Mouse (Mus musculus): Measurements from ENCODE around the gene Gtpbp8. TPM values are rescaled to one million over a fixed set of nuclear protein-coding genes. Genes with fewer than 3 reads are reported as not detected.
A peak's percentile ranks its signal among the peaks of the same experiment; 100 is the strongest.

The Gtpbp8 gene
- polyA plus RNA-seq, 2 experiments, result 12.5 to 27.2 TPM

DNA sequence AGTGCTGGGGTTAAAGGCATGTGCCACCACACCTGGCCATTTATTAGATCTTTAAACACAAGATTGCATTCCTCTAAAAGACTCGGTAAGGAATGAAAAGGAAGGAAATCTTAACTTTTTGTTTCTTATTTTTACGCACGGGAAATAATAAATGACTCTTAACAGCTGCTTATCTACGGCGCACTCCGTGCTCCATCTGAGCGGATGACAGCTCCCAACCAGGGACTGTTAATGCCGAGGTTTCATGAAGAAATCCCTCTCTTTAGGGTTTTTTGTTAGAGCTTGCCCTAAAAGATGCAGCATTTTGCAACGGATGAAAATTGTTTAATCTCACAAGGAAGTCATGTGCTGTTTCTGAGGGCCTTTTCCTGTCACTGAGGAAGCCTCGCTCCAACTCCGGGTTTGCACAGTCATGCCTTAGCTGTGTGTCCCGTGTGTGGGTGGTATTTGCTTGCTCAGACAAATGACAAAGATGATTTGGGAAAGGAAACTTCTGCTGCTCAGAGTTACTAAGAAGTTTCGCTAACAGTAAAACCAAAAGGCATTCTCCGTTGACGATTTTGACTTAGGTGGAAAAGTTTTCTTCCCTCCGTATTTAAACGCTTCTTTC is 32.5 kb upstream of the Gtpbp8 start:
- H3K4me2 ChIP-seq (replicated peaks; ENCODE audit: low read depth, low read length, severe bottlenecking), result no peak overlapping the region

DNA sequence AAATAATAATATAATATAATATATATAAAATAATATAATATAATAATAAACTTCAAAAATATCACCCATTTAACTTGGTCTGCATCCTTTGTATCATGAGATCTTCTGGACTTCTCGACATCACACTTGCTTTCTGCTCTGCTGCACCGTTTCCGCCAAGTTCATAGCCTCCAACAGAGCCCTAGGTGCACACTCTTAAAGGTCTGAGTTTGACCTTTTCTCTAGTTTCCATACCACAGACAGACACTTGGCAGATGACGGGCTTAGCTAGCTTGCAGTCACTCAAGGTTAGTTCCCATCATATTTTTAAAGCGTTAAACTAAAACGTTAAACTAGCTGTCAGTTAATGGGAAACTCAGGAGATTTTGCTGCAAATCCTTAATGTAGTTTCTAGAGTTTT is 28.0 kb upstream of the Gtpbp8 start:
- no peaks in the 10 kb centered on the region for H3K9me3 ChIP-seq (ENCODE audit: control insufficient read depth, low read length)
- no peak overlapping the region for H3K4me2 ChIP-seq (replicated peaks; ENCODE audit: low read depth, low read length, severe bottlenecking)
- TF ChIP-seq POLR2A (IDR thresholded peaks at IDR 0.05; ENCODE audit: borderline replicate concordance, extremely low read depth, insufficient read depth, insufficient read length), result no peak
- no peaks in the 10 kb centered on the region for H3K36me3 ChIP-seq (ENCODE audit: control insufficient read depth, insufficient read depth, low read length)
- H3K27me3 ChIP-seq (ENCODE audit: control insufficient read depth, insufficient read depth, low read length), result no peaks in the 10 kb centered on the region
- H3K27ac ChIP-seq (replicated peaks; ENCODE audit: low read depth, low read length), result no peak overlapping the region
- no peak overlapping the region for H3K9ac ChIP-seq (ENCODE audit: low read depth, low read length, severe bottlenecking)
- DNase-seq (ENCODE audit: low spot score), result no peak
- H3K4me3 ChIP-seq (replicated peaks; ENCODE audit: low read length), result no peak overlapping the region
- no peaks in the 10 kb centered on the region for H3K4me1 ChIP-seq (ENCODE audit: control insufficient read depth, insufficient read depth, low read length)
- ATAC-seq (ENCODE audit: low FRiP score, low read depth), result no peak
- WGBS, result 77% methylated on average over 6 of the region's 6 CpGs

More for the DNA sequence above, 32.5 kb upstream of the Gtpbp8 start:
- no peak for TF ChIP-seq POLR2A (IDR thresholded peaks at IDR 0.05; ENCODE audit: borderline replicate concordance, extremely low read depth, insufficient read depth, insufficient read length)
- 61% methylated on average over 17 of the region's 17 CpGs for WGBS
- no peak for DNase-seq (ENCODE audit: low spot score)
- Histone ChIP-seq H3K4me1 (ENCODE audit: control insufficient read depth, insufficient read depth, low read length) (no peaks in the 10 kb centered on the region), H3K9me3 (ENCODE audit: control insufficient read depth, low read length) (no peaks in the 10 kb centered on the region), H3K27ac (replicated peaks; ENCODE audit: low read depth, low read length) (no peak overlapping the region), H3K4me3 (replicated peaks; ENCODE audit: low read length) (no peak overlapping the region), H3K27me3 (ENCODE audit: control insufficient read depth, insufficient read depth, low read length) (no peaks in the 10 kb centered on the region), H3K9ac (ENCODE audit: low read depth, low read length, severe bottlenecking) (no peak overlapping the region), H3K36me3 (ENCODE audit: control insufficient read depth, insufficient read depth, low read length) (no peaks in the 10 kb centered on the region)
- no peak for ATAC-seq (ENCODE audit: low FRiP score, low read depth)

DNA sequence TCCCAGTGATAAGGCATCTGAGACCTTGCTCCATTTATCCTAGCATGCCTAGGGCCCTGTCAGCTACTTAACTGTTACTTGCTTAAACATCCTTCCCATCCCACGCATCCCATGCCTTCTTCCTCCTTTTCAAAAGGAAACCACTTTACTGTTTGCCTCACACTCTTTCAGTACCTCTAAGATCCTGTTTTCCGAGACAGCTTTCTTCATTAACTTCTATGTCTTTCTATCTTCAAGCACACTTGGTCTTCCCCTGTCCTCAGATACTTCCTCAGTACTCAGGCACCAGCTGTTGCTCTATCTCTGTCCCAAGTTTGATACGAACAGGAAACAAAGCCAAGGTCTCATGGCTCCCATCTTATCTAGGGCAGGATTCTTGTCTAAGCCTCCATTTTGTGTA is 27.5 kb upstream of the Gtpbp8 start:
- DNase-seq (ENCODE audit: low spot score) (no peak), ATAC-seq (ENCODE audit: low FRiP score, low read depth) (no peak)
- WGBS, result 87% methylated on average over 3 of the region's 3 CpGs
- no peak overlapping the region for H3K9ac ChIP-seq (ENCODE audit: low read depth, low read length, severe bottlenecking)
- H3K4me2 ChIP-seq (replicated peaks; ENCODE audit: low read depth, low read length, severe bottlenecking), result no peak overlapping the region
- no peaks in the 10 kb centered on the region for H3K27me3 ChIP-seq (ENCODE audit: control insufficient read depth, insufficient read depth, low read length)
- no peaks in the 10 kb centered on the region for H3K36me3 ChIP-seq (ENCODE audit: control insufficient read depth, insufficient read depth, low read length)
- no peaks in the 10 kb centered on the region for H3K9me3 ChIP-seq (ENCODE audit: control insufficient read depth, low read length)
- H3K4me1 ChIP-seq (ENCODE audit: control insufficient read depth, insufficient read depth, low read length), result no peaks in the 10 kb centered on the region
- no peak for TF ChIP-seq POLR2A (IDR thresholded peaks at IDR 0.05; ENCODE audit: borderline replicate concordance, extremely low read depth, insufficient read depth, insufficient read length)
- H3K4me3 ChIP-seq (replicated peaks; ENCODE audit: low read length), result no peak overlapping the region
- no peak overlapping the region for H3K27ac ChIP-seq (replicated peaks; ENCODE audit: low read depth, low read length)

DNA sequence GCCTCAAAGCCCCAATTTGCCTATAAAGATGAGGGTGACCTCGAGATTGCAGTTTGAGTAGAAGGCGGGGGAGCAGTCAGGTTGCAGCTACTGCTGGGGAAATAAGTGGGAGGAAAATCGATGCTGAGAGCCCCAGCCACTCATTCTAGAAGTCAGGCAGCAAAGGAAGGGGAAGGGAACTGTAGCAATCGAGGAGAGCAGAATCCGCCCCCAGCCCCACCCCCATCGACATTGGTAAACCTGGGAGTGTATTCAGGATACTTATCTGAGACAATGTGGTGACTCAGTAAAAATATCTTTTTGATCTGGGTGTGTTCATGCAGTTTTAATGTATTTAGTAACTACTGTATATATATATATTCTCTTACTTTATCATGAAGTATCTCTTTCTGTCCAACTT is 26.4 kb upstream of the Gtpbp8 start:
- DNase-seq (ENCODE audit: low spot score) (no peak), ATAC-seq (ENCODE audit: low FRiP score, low read depth) (no peak)
- no peaks in the 10 kb centered on the region for H3K4me1 ChIP-seq (ENCODE audit: control insufficient read depth, insufficient read depth, low read length)
- H3K4me3 ChIP-seq (replicated peaks; ENCODE audit: low read length), result no peak overlapping the region
- no peak for TF ChIP-seq POLR2A (IDR thresholded peaks at IDR 0.05; ENCODE audit: borderline replicate concordance, extremely low read depth, insufficient read depth, insufficient read length)
- no peak overlapping the region for H3K9ac ChIP-seq (ENCODE audit: low read depth, low read length, severe bottlenecking)
- no peaks in the 10 kb centered on the region for H3K9me3 ChIP-seq (ENCODE audit: control insufficient read depth, low read length)
- WGBS, result 66% methylated on average over 6 of the region's 6 CpGs
- no peak overlapping the region for H3K4me2 ChIP-seq (replicated peaks; ENCODE audit: low read depth, low read length, severe bottlenecking)
- H3K27ac ChIP-seq (replicated peaks; ENCODE audit: low read depth, low read length), result no peak overlapping the region
- H3K27me3 ChIP-seq (ENCODE audit: control insufficient read depth, insufficient read depth, low read length), result no peaks in the 10 kb centered on the region
- no peaks in the 10 kb centered on the region for H3K36me3 ChIP-seq (ENCODE audit: control insufficient read depth, insufficient read depth, low read length)

DNA sequence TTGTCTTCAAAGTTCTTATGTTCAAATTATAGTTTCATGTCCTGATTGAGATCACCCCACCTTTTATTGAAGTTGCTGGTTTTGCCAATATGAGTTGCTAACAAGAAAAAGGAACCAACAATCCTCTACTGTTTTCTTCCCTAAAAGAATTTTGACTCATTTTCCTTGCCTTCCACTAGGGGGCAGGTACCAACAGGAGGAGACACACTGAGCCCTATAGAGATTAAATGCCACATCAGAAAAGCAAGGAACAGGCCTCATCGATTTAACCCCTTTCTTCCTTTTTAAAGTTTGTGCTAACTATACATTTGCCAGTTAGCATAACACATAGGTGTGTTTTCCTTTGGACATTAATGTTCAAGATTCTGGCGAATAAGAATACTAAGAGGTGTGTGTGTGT is 21.8 kb upstream of the Gtpbp8 start:
- H3K4me1 ChIP-seq (ENCODE audit: control insufficient read depth, insufficient read depth, low read length), result no peaks in the 10 kb centered on the region
- no peak for TF ChIP-seq POLR2A (IDR thresholded peaks at IDR 0.05; ENCODE audit: borderline replicate concordance, extremely low read depth, insufficient read depth, insufficient read length)
- H3K27ac ChIP-seq (replicated peaks; ENCODE audit: low read depth, low read length), result no peak overlapping the region
- DNase-seq (ENCODE audit: low spot score) (peak; percentile 25), ATAC-seq (ENCODE audit: low FRiP score, low read depth) (no peak)
- H3K4me3 ChIP-seq (replicated peaks; ENCODE audit: low read length), result no peak overlapping the region
- H3K36me3 ChIP-seq (ENCODE audit: control insufficient read depth, insufficient read depth, low read length), result no peaks in the 10 kb centered on the region
- H3K9ac ChIP-seq (ENCODE audit: low read depth, low read length, severe bottlenecking), result no peak overlapping the region
- H3K4me2 ChIP-seq (replicated peaks; ENCODE audit: low read depth, low read length, severe bottlenecking), result no peak overlapping the region
- H3K27me3 ChIP-seq (ENCODE audit: control insufficient read depth, insufficient read depth, low read length), result no peaks in the 10 kb centered on the region
- 47% methylated on average over 2 of the region's 2 CpGs for WGBS
- no peaks in the 10 kb centered on the region for H3K9me3 ChIP-seq (ENCODE audit: control insufficient read depth, low read length)

DNA sequence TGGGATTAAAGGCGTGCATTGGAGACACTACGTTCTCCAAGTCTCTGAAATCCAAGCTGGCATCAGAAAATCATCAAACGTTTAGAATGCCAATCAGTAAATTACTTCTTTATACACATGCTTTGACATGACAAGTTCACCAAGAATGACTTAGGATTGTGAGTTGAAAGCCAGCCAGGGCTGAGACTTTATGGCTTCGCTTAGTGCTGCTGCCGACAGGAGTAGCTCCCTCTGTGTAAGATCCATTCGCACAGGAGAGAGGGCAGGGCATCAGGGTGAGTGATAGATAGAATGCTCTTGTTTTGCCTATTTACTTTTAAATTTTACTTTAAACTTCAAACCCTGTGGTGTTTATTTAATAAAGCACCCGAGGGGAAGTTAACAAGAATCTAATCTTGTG is 21.3 kb upstream of the Gtpbp8 start:
- DNase-seq (ENCODE audit: low spot score), result no peak
- Histone ChIP-seq H3K9ac (ENCODE audit: low read depth, low read length, severe bottlenecking) (no peak overlapping the region), H3K9me3 (ENCODE audit: control insufficient read depth, low read length) (no peaks in the 10 kb centered on the region), H3K4me1 (ENCODE audit: control insufficient read depth, insufficient read depth, low read length) (no peaks in the 10 kb centered on the region), H3K36me3 (ENCODE audit: control insufficient read depth, insufficient read depth, low read length) (no peaks in the 10 kb centered on the region), H3K4me2 (replicated peaks; ENCODE audit: low read depth, low read length, severe bottlenecking) (no peak overlapping the region), H3K27ac (replicated peaks; ENCODE audit: low read depth, low read length) (no peak overlapping the region), H3K4me3 (replicated peaks; ENCODE audit: low read length) (no peak overlapping the region), H3K27me3 (ENCODE audit: control insufficient read depth, insufficient read depth, low read length) (no peaks in the 10 kb centered on the region)
- no peak for ATAC-seq (ENCODE audit: low FRiP score, low read depth)
- no peak for TF ChIP-seq POLR2A (IDR thresholded peaks at IDR 0.05; ENCODE audit: borderline replicate concordance, extremely low read depth, insufficient read depth, insufficient read length)
- WGBS, result 80% methylated on average over 7 of the region's 7 CpGs

All from limb, embryonic 14.5 days (tissue).